In the genomic region with DNA sequence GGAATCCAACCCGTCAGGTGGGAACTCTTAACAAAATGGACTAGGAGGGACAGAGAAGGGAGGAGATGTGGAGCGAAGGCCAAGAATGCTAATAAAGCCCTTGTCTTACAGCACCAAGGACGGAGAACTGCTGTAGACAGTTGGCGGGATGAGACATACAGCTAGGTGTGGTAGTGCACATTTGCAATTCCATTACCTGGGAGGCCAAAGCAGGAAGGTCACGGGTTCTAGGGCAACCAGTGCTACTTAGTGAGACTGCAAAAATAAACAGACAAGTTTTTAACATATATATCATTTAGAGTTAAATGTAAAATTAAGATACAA, we compare ENCODE assay signal across 7 mouse cellular contexts. TPM values are rescaled to one million over a fixed set of nuclear protein-coding genes. Genes with fewer than 3 reads are reported as not detected.
DNase-seq lines count a peak whose midpoint lies in the region; ATAC-seq lines count a peak whose summit lies in the region.

No protein-coding gene starts in this region.

- peaks cover 84% of the 10 kb centered on the region for H3K4me1 ChIP-seq in megakaryocyte, embryonic 14.5 days
- peaks cover 14% of the 10 kb centered on the region for H3K4me1 ChIP-seq in hindbrain, embryonic 10.5 days (replicated peaks)
- peaks cover 42% of the 10 kb centered on the region for H3K4me1 ChIP-seq in liver, embryonic 13.5 days (replicated peaks)
- H3K4me1 ChIP-seq in stomach, embryonic 16.5 days (ENCODE audit: control insufficient read depth, insufficient read depth, low read length): peaks cover 3% of the 10 kb centered on the region

- DNase-seq in hindbrain, embryonic 10.5 days (ENCODE audit: low spot score): no peak
- no peak for DNase-seq in liver, embryonic 13.5 days
- DNase-seq in Muller cell, postnatal 12 days (ENCODE audit: inconsistent ontology term): no peak
- no peak for DNase-seq in right cerebral cortex, postnatal 4 days

- H3K4me3 ChIP-seq in megakaryocyte, embryonic 14.5 days (replicated peaks): peak overlapping the region; percentile 87
- H3K4me3 ChIP-seq in hindbrain, embryonic 10.5 days: peak overlapping the region; percentile 39
- H3K4me3 ChIP-seq in liver, embryonic 13.5 days (replicated peaks): 0 out of 2 replicates have a peak overlapping the region, but pooled peaks have one; percentile 1
- H3K4me3 ChIP-seq in stomach, embryonic 16.5 days (replicated peaks; ENCODE audit: low read length): peak overlapping the region; percentile 29

- H3K9me3 ChIP-seq in megakaryocyte, embryonic 14.5 days: no peaks in the 10 kb centered on the region
- no peaks in the 10 kb centered on the region for H3K9me3 ChIP-seq in hindbrain, embryonic 10.5 days
- no peaks in the 10 kb centered on the region for H3K9me3 ChIP-seq in liver, embryonic 13.5 days (replicated peaks)
- no peaks in the 10 kb centered on the region for H3K9me3 ChIP-seq in stomach, embryonic 16.5 days (replicated peaks; ENCODE audit: control insufficient read depth, low read length)

- H3K27me3 ChIP-seq in megakaryocyte, embryonic 14.5 days (replicated peaks): no peaks in the 10 kb centered on the region
- H3K27me3 ChIP-seq in hindbrain, embryonic 10.5 days (ENCODE audit: insufficient read depth, poor library complexity, severe bottlenecking): peaks cover 3% of the 10 kb centered on the region; the same call in 1 of the 2 replicates
- no peaks in the 10 kb centered on the region for H3K27me3 ChIP-seq in liver, embryonic 13.5 days
- no peaks in the 10 kb centered on the region for H3K27me3 ChIP-seq in stomach, embryonic 16.5 days (ENCODE audit: control insufficient read depth, insufficient read depth, low read length)

- ATAC-seq in megakaryocyte, adult 5-6 weeks (ENCODE audit: poor library complexity, severe bottlenecking): no peak
- ATAC-seq in liver, embryonic 13.5 days (ENCODE audit: low read depth): no peak
- peak; percentile 38; the same call in 1 of the 2 replicates for ATAC-seq in stomach, embryonic 16.5 days (ENCODE audit: insufficient read depth, low FRiP score)

- no peaks in the 10 kb centered on the region for H3K36me3 ChIP-seq in megakaryocyte, embryonic 14.5 days (replicated peaks; ENCODE audit: low read length)
- no peaks in the 10 kb centered on the region for H3K36me3 ChIP-seq in hindbrain, embryonic 10.5 days
- H3K36me3 ChIP-seq in liver, embryonic 13.5 days: no peaks in the 10 kb centered on the region
- no peaks in the 10 kb centered on the region for H3K36me3 ChIP-seq in stomach, embryonic 16.5 days (ENCODE audit: control insufficient read depth, insufficient read depth, low read length)

- H3K9ac ChIP-seq in liver, embryonic 13.5 days: no peak overlapping the region
- no peak overlapping the region; the same call in 1 of the 2 replicates for H3K9ac ChIP-seq in stomach, embryonic 16.5 days (ENCODE audit: low read length)

- peak overlapping the region; percentile 76 for H3K27ac ChIP-seq in hindbrain, embryonic 10.5 days
- peak overlapping the region; percentile 60 for H3K27ac ChIP-seq in liver, embryonic 13.5 days
- peak overlapping the region; percentile 91 for H3K27ac ChIP-seq in stomach, embryonic 16.5 days (ENCODE audit: low read length)

- WGBS in hindbrain, embryonic 10.5 days: 49% methylated on average over 5 of the region's 5 CpGs
- WGBS in liver, embryonic 13.5 days (ENCODE audit: insufficient replicate concordance): 64% methylated on average over 5 of the region's 5 CpGs
- WGBS in stomach, embryonic 16.5 days: 31% methylated on average over 5 of the region's 5 CpGs

- H3K4me2 ChIP-seq in liver, embryonic 13.5 days: peak overlapping the region; percentile 49
- H3K4me2 ChIP-seq in stomach, embryonic 16.5 days (ENCODE audit: low read depth, low read length): peak overlapping the region; percentile 53

RNA-seq across cellular contexts. Expression of gene Thumpd3, which starts 7.3 kb away (rescaled TPM):
- polyA plus RNA-seq in megakaryocyte, embryonic 14.5 days (2012; ENCODE audit: insufficient read depth, low replicate concordance): 5.0 TPM in 1 of 2 replicates, not detected in the other
- 50.0 and 50.4 TPM in 2 replicates for total RNA-seq in megakaryocyte, adult 5-6 weeks (2015)
- 40.8 and 48.5 TPM in 2 replicates for total RNA-seq in megakaryocyte, adult 5-6 weeks (2017)
- polyA plus RNA-seq in hindbrain, embryonic 10.5 days (2016; fragmentation: Nextera tagmentation; extraction: Ambion mirVana): 61.0 and 66.1 TPM in 2 replicates
- 43.8 and 49.0 TPM in 2 replicates for polyA plus RNA-seq in liver, embryonic 13.5 days (2015; fragmentation: Nextera tagmentation; extraction: Ambion mirVana)
- 49.7 and 51.0 TPM in 2 replicates for polyA plus RNA-seq in stomach, embryonic 16.5 days (2015; fragmentation: Nextera tagmentation; extraction: Ambion mirVana)

RNA-seq across cellular contexts. Expression of gene Setd5, which starts 38.5 kb away (rescaled TPM):
- 5.5 and 15.2 TPM in 2 replicates for polyA plus RNA-seq in megakaryocyte, embryonic 14.5 days (2012; ENCODE audit: insufficient read depth, low replicate concordance)
- total RNA-seq in megakaryocyte, adult 5-6 weeks (2015): 81.1 and 84.2 TPM in 2 replicates
- total RNA-seq in megakaryocyte, adult 5-6 weeks (2017): 46.1 and 63.6 TPM in 2 replicates
- polyA plus RNA-seq in hindbrain, embryonic 10.5 days (2016; fragmentation: Nextera tagmentation; extraction: Ambion mirVana): 71.2 and 82.4 TPM in 2 replicates
- polyA plus RNA-seq in liver, embryonic 13.5 days (2015; fragmentation: Nextera tagmentation; extraction: Ambion mirVana): 19.8 and 21.3 TPM in 2 replicates
- polyA plus RNA-seq in stomach, embryonic 16.5 days (2015; fragmentation: Nextera tagmentation; extraction: Ambion mirVana): 65.6 and 66.3 TPM in 2 replicates

Comparison
In these comparisons a context has a peak if more than half of its experiments do, and no peak if none do; other contexts are left out.
1. H3K4me3 ChIP-seq: peak in every context shown above with its lines; median percentile 87 in megakaryocyte, embryonic 14.5 days; 39 in hindbrain, embryonic 10.5 days; 29 in stomach, embryonic 16.5 days; 1 in liver, embryonic 13.5 days.